Mouse (Mus musculus) liver, embryonic 14.5 days (tissue): ENCODE results near the gene Per1. TPM values are rescaled to one million over a fixed set of nuclear protein-coding genes. Genes with fewer than 3 reads are reported as not detected.

Source experiments
- ATAC-seq: fragments of 200-750 bp; cut with Nextera tagmentation; 2 replicates; pipeline ENCODE4 v1.8.0; 2017; ENCODE audit warnings: moderate number of reproducible peaks, mild to moderate bottlenecking, moderate library complexity; ENCODE audit not compliant: insufficient read depth
- DNase-seq, 3 experiments: peaks; one replicate each; pipeline ENCODE4 v3.0.0-alpha.2; 2012 to 2013; ENCODE audit warnings: low read depth in 3 of 3, low spot score in 3 of 3
- H3K27ac ChIP-seq: fragments of 300-500 bp; sonication (generic); 2 replicates; pipeline ENCODE4 v1.5.1; 2014; ENCODE audit warnings: moderate library complexity, mild to moderate bottlenecking, control low read depth, inconsistent platforms
- H3K27me3 ChIP-seq: fragments of 300-500 bp; sonication (generic); 2 replicates; pipeline ENCODE4 v1.6.1; 2014; ENCODE audit warnings: mild to moderate bottlenecking, low read length, moderate library complexity; ENCODE audit not compliant: control insufficient read depth, insufficient read depth
- H3K36me3 ChIP-seq: fragments of 300-500 bp; sonication (generic); replicated peaks from 2 replicates; pipeline ENCODE4 v1.6.1; 2014; ENCODE audit warnings: low read depth; ENCODE audit not compliant: control insufficient read depth, insufficient read depth
- H3K4me1 ChIP-seq, 2 experiments: fragments of 200-500 bp in 1 of 2; fragments of 300-500 bp in 1 of 2; sonication (generic) in 1 of 2; replicated peaks; 2 replicates each; pipeline ENCODE4 v1.6.1; 2012 to 2014; ENCODE audit warnings: antibody characterized with exemption in 1 of 2, inconsistent platforms in 1 of 2, low read length in 1 of 2; ENCODE audit not compliant: control insufficient read depth in 2 of 2, insufficient read depth in 2 of 2
- H3K4me2 ChIP-seq: fragments of 300-500 bp; sonication (generic); 2 replicates; pipeline ENCODE4 v1.6.1; 2014; ENCODE audit warnings: low read depth, mild to moderate bottlenecking, control low read depth, moderate library complexity
- H3K4me3 ChIP-seq, 2 experiments: fragments of 200-500 bp in 1 of 2; fragments of 300-500 bp in 1 of 2; sonication (generic) in 1 of 2; 2 replicates each; pipeline ENCODE4 v1.5.1; 2012 to 2014; ENCODE audit warnings: low read depth in 2 of 2, low read length in 2 of 2, mild to moderate bottlenecking in 2 of 2, control low read depth in 1 of 2, inconsistent platforms in 1 of 2, moderate library complexity in 1 of 2; ENCODE audit not compliant: insufficient read depth in 1 of 2
- H3K9ac ChIP-seq: fragments of 300-500 bp; sonication (generic); replicated peaks from 2 replicates; pipeline ENCODE4 v1.6.1; 2014; ENCODE audit warnings: mild to moderate bottlenecking, control low read depth, moderate library complexity
- H3K9me3 ChIP-seq: fragments of 300-500 bp; sonication (generic); 2 replicates; pipeline ENCODE4 v1.6.1; 2016; ENCODE audit warnings: low read length, mixed read lengths; ENCODE audit not compliant: control insufficient read depth
- CTCF ChIP-seq: IDR thresholded peaks from 2 replicates; pipeline ENCODE4 v1.5.1; 2016; ENCODE audit warnings: antibody characterized with exemption, low read depth, control low read depth
- EP300 ChIP-seq: IDR thresholded peaks from 2 replicates; pipeline ENCODE4 v1.6.1; 2016; ENCODE audit warnings: antibody characterized with exemption, low read depth
- WGBS: fragments of 180-500 bp; shearing (Covaris S2); extraction: QIAGEN DNeasy Blood & Tissue Kit; methylation state at CpG from one replicate; pipeline ENCODE4 v1.1.7; 2014; ENCODE audit not compliant: insufficient replicate concordance; 5-methylcytosine and 5-hydroxymethylcytosine counted together
- polyA plus RNA-seq, 2 experiments: library from polyadenylated mRNA; depleted of rRNA in 1 of 2; stranded (reverse) in 1 of 2; unstranded in 1 of 2; fragments of >200 nt; fragmentation: Nextera tagmentation in 1 of 2; extraction: Ambion mirVana in 1 of 2; gene quantifications; 2 replicates each; pipeline versions ENCODE4 v1.2.1 to v1.2.3; 2012 to 2014

The Per1 gene
- polyA plus RNA-seq, 2 experiments: 1.9 to 4.2 TPM

GRCm38 (mm10) chr11:69111865-69112264 is 16.8 kb downstream of the Per1 start:
- 44% methylated on average over 4 of the region's 4 CpGs for WGBS
- H3K9ac ChIP-seq: no peak overlapping the region; the same call in 1 of the 2 replicates
- H3K4me1 ChIP-seq: peaks cover 4 to 17% of the 10 kb centered on the region in 2 experiments
- H3K9me3 ChIP-seq: no peaks in the 10 kb centered on the region
- no peaks in the 10 kb centered on the region; the same call in 1 of the 2 replicates for H3K27me3 ChIP-seq
- ATAC-seq: no peak
- no peaks in the 10 kb centered on the region; the same call in 1 of the 2 replicates for H3K36me3 ChIP-seq
- H3K4me2 ChIP-seq: peak overlapping the region; percentile 75
- no peak overlapping the region for H3K4me3 ChIP-seq
- TF ChIP-seq CTCF: no peak
- no peak for TF ChIP-seq EP300
- DNase-seq: no peak
- no peak overlapping the region for H3K27ac ChIP-seq

- no peak overlapping the region for H3K4me3 ChIP-seq
- no peaks in the 10 kb centered on the region for H3K36me3 ChIP-seq
- H3K9me3 ChIP-seq: no peaks in the 10 kb centered on the region
- ATAC-seq (no peak), DNase-seq (no peak)
- H3K4me2 ChIP-seq: no peak overlapping the region
- peaks cover 7 to 27% of the 10 kb centered on the region in 2 experiments for H3K4me1 ChIP-seq
- H3K9ac ChIP-seq: no peak overlapping the region
- H3K27ac ChIP-seq: no peak overlapping the region
- no peaks in the 10 kb centered on the region; the same call in 1 of the 2 replicates for H3K27me3 ChIP-seq
- WGBS: 43% methylated on average over 3 of the region's 3 CpGs
- TF ChIP-seq CTCF (no peak), EP300 (no peak)
Observed at GRCm38 (mm10) chr11:69114018-69114417, 19.0 kb downstream of the Per1 start.

GRCm38 (mm10) chr11:69114621-69115020 is 19.6 kb downstream of the Per1 start:
- ATAC-seq: no peak
- no peak overlapping the region for H3K4me2 ChIP-seq
- peaks cover 2% of the 10 kb centered on the region; the same call in 1 of the 2 replicates for H3K27me3 ChIP-seq
- H3K9ac ChIP-seq: no peak overlapping the region
- DNase-seq: no peak
- no peaks in the 10 kb centered on the region for H3K9me3 ChIP-seq
- TF ChIP-seq EP300 (no peak), CTCF (no peak)
- no peak overlapping the region for H3K4me3 ChIP-seq
- peaks cover 9 to 31% of the 10 kb centered on the region in 2 experiments for H3K4me1 ChIP-seq
- no peaks in the 10 kb centered on the region for H3K36me3 ChIP-seq
- H3K27ac ChIP-seq: no peak overlapping the region
- WGBS: 61% methylated on average over 3 of the region's 3 CpGs

DNA sequence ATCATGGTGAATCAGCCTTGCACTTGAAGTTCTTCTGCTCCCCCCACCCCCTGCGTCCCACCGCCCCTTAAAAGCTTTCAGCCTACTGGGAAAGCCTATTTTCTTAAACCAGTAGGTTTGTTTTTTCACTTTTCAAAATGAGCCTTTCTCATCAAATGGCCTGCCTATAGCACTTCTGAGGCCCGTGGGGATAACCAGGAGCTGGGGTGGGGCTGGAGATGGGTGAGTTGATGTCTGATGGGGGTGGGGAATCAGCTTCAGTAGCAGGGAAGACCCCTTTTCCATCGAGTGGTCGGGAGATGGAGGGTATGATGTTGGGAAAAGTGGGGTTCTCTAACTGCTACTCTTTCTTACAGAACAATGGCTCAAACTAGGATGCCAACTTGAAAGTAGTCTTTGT is 21.8 kb downstream of the Per1 start:
- DNase-seq (no peak), ATAC-seq (no peak)
- no peak for TF ChIP-seq CTCF
- TF ChIP-seq EP300: no peak
- no peak overlapping the region for H3K9ac ChIP-seq
- no peak overlapping the region for H3K27ac ChIP-seq
- no peaks in the 10 kb centered on the region for H3K36me3 ChIP-seq
- H3K27me3 ChIP-seq: peaks cover 25% of the 10 kb centered on the region
- H3K4me2 ChIP-seq: peak overlapping the region; percentile 96; the same call in 1 of the 2 replicates
- H3K4me3 ChIP-seq: no peak overlapping the region; a peak in 1 of 4 replicates
- H3K4me1 ChIP-seq: peaks cover 5 to 18% of the 10 kb centered on the region in 2 experiments
- WGBS: 48% methylated on average over 5 of the region's 5 CpGs
- H3K9me3 ChIP-seq: no peaks in the 10 kb centered on the region

DNA sequence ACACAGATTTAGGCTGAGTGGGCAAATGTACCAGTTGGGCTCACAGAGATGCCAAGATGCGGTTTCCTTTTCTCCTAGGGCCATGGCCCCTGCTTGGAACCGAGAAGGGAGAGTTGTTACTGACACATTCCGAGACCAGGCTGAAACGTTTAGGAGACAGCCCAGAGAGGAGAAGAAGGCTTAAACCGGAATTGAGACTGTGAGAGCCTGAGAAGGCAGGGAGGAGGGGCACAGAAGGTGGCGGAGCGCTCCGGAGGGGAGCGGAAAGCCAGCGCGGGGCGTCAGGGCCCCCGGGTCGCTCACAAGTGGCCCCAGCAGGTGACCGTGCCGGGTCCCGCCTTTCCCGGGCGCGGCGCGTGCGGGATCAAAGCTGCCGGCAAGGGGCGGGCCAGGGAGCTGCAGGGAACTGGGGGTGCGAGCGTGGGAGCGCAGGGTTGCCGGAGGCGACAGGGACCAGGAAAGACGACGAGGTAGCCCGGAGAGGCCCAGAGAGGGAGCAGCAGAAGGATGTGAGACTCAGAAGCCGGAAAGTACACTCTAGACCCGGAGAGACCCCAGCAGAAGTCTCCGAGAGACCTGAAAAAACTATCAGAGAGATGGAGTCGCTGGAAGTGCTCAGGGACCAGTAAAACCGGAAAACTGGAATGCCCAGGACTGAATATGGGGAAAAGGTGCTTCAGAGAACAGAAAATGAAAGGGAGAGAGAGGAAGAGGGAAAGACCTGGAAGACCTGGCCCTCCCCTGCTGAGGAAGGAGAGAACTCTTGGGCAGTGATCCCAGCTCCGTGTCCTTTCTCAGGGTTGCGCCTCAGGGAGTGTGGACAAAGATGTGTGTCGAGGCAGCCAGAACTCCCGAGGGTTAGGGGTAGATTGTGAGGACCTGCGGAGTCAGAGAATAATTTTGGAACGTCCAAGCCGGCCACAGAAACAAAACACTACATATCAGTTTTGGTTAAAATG is 23.0 kb downstream of the Per1 start:
- WGBS: under 1% methylated on average over 45 of the region's 45 CpGs

More for the DNA sequence above, 23.0 kb downstream of the Per1 start:
- H3K4me3 ChIP-seq: peak overlapping the region; percentile 68 to 81
- H3K4me1 ChIP-seq: peaks cover 10 to 15% of the 10 kb centered on the region in 2 experiments
- H3K27ac ChIP-seq: no peak overlapping the region
- H3K9me3 ChIP-seq: no peaks in the 10 kb centered on the region
- peak overlapping the region; percentile 58 for H3K9ac ChIP-seq
- DNase-seq (peak in 1 of 3 experiments; percentile 60), ATAC-seq (peak; percentile 38)
- H3K4me2 ChIP-seq: peak overlapping the region; percentile 96
- peaks cover 36% of the 10 kb centered on the region for H3K27me3 ChIP-seq
- TF ChIP-seq EP300 (no peak), CTCF (no peak)
- H3K36me3 ChIP-seq: no peaks in the 10 kb centered on the region
